Mouse (Mus musculus) lung, adult 2 months (tissue): ENCODE results near the gene Olig2. TPM values are rescaled to one million over a fixed set of nuclear protein-coding genes. Genes with fewer than 3 reads are reported as not detected.

Experiments
- DNase-seq: peaks from one replicate; pipeline ENCODE4 v3.0.0; 2022
- H3K4me1 ChIP-seq: fragments of 200-500 bp; 2 replicates; pipeline ENCODE4 v1.6.1; 2011; ENCODE audit warnings: low read length; ENCODE audit not compliant: control insufficient read depth, insufficient read depth
- H3K4me3 ChIP-seq: fragments of 200-500 bp; replicated peaks from 2 replicates; pipeline ENCODE3; 2011; ENCODE audit warnings: low read depth, mild to moderate bottlenecking, control low read depth, low read length; ENCODE audit errors: extremely low read depth
- CTCF ChIP-seq: fragments of 200-500 bp; IDR thresholded peaks from 2 replicates; pipeline ENCODE4 v1.5.1; 2011; ENCODE audit warnings: mild to moderate bottlenecking, low read length, control low read depth; ENCODE audit not compliant: insufficient read depth
- POLR2A ChIP-seq: fragments of 200-500 bp; IDR thresholded peaks from 2 replicates; pipeline ENCODE4 v1.6.1; 2011; ENCODE audit warnings: low read depth, mild to moderate bottlenecking, control low read depth, low read length, borderline replicate concordance; ENCODE audit errors: extremely low read depth
- WGBS: fragments of 180-500 bp; shearing (Covaris S2); methylation state at CpG from one replicate; pipeline ENCODE4 v1.1.7; 2018; 5-methylcytosine and 5-hydroxymethylcytosine counted together
- polyA plus RNA-seq: library from polyadenylated mRNA; depleted of rRNA; stranded (reverse); fragments of >200 nt; gene quantifications from 2 replicates; pipeline ENCODE4 v1.2.3, GENCODE M21; 2012; rRNA removed

Olig2 gene
- polyA plus RNA-seq, 1 experiment = not detected

- 2% methylated on average over 63 of the region's 63 CpGs for WGBS
- Histone ChIP-seq H3K4me1 (no peaks in the 10 kb centered on the region), H3K4me3 (no peak overlapping the region)
- DNase-seq = no peak
- no peak for TF ChIP-seq CTCF
- no peak for TF ChIP-seq POLR2A
These were observed 45.1 kb downstream of the Olig2 start for GRCm38 (mm10) chr16:91270212-91270971.

GRCm38 (mm10) chr16:91270982-91271549 lies 45.8 kb downstream of the Olig2 start:
- Histone ChIP-seq H3K4me1 (no peaks in the 10 kb centered on the region), H3K4me3 (no peak overlapping the region)
- DNase-seq = no peak
- 3% methylated on average over 29 of the region's 29 CpGs for WGBS
- TF ChIP-seq POLR2A (no peak), CTCF (no peak)

DNA sequence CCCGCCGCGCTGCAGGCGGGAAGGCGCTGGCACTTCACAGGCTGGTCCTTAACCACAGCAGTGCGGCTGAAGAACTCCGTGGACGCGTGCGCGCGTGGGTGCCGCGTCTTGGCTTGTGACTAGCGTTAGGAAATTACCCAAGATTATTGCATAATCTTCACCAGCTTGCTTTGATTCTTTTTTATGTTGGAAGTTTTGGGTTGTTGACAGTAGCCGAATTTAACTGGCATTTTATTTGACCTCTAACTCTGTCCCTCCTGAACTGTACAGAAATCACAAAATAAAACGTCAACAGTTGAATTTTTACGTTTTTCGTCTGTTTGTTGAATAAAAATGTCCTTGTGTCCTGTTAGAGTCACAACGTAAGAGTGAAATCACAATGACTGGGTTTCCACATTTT lies 46.4 kb downstream of the Olig2 start:
- WGBS = 4% methylated on average over 20 of the region's 20 CpGs

More for the DNA sequence above, 46.4 kb downstream of the Olig2 start:
- no peak for TF ChIP-seq CTCF
- no peak for TF ChIP-seq POLR2A
- Histone ChIP-seq H3K4me1 (no peaks in the 10 kb centered on the region), H3K4me3 (no peak overlapping the region)
- DNase-seq = no peak

Other genes starting within 250 kb of the Olig2 start
- gene Synj1, start 214.1 kb upstream of the Olig2 start, polyA plus RNA-seq = 35.8 and 42.2 TPM in 2 replicates
- gene Paxbp1, start 180.9 kb upstream of the Olig2 start, polyA plus RNA-seq = 12.2 and 21.7 TPM in 2 replicates
- 0.23 and 0.30 TPM in 2 replicates for gene 4932438H23Rik, start 130.3 kb upstream of the Olig2 start, polyA plus RNA-seq
- gene Olig1, start 44.3 kb downstream of the Olig2 start, polyA plus RNA-seq = 0.05 and 0.25 TPM in 2 replicates
- gene Ifnar2, start 147.3 kb downstream of the Olig2 start, polyA plus RNA-seq = 91.2 and 96.3 TPM in 2 replicates
- not detected in 2 replicates for gene Gm21970, start 166.3 kb downstream of the Olig2 start, polyA plus RNA-seq
- 46.5 and 53.1 TPM in 2 replicates for gene Il10rb, start 180.7 kb downstream of the Olig2 start, polyA plus RNA-seq